Mouse (Mus musculus) kidney, adult 9 months (tissue): ENCODE measurements around the gene H2al1f.
A peak's percentile ranks its signal among the peaks of the same experiment; 100 is the strongest.
"Not testable (repeated sequence)": the region's sequence is repeated elsewhere in the genome, so short reads cannot be mapped to it uniquely, and the experiment has no call there.

Experiments
- DNase-seq: peaks from one replicate; pipeline ENCODE4 v3.0.0; 2022

The H2al1f gene

DNA sequence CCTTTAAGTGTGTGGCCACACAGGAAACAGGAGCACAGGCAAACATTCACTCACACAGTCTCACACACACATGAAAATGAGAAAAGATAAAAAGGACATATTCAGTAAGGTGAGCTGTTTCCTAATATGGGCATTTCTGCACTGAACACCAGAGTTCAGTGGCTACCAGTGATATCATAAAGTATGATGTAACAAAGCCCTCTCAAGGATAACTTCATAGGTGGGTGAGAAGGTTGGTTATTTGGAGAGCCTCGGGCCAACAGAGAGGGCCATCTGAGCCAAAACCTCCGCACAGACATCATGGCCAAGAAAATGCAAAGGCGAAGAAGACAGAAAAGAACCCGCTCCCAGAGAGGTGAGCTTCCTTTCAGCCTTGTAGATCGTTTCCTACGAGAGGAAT is at the start of gene H2al1f:
Gene H2al1f, plus strand, starts transcription at position 301 of the 400 bp plus-strand sequence.
- DNase-seq, result not testable (repeated sequence)

DNA sequence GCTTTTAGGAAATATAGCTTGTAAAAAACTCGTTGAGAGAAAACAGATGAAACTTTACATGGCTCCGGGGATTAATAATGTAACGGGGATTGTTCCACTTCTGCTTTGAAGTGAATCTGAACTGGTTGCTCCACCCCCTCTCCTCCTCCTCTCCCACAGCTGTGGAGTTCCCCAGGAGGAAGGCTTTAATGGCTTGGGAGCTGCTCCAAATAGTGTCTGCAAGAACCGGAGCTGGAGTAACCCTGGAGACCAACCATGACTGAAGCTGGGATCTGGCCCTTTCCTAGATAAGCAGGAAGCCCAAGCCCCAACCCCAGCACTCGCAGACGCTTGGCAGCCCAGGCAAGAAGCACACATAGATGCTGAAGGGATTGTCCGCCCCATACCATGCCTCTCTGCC is 47.2 kb upstream of the H2al1f start:
- peak; percentile 20 for DNase-seq

DNA sequence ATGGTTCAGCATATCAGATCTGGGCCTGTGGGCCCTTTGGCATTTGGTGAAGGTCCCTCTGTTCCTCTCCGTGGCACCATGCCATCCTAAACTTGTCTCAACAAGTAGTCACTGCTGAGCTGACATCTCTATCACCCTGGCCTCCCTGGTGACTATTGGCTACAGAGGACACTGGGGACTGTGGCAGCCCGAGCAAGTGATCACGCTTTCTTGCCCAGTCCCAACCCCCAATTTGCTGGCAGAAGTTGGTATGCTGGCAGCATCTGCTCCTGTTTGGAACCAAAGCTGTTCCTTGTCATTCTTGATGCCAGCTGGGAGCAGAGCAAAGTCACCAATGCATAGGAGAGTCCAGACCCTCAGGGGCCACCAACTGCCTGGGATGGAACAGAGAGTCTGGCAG is 45.9 kb upstream of the H2al1f start:
- DNase-seq, result no peak

DNA sequence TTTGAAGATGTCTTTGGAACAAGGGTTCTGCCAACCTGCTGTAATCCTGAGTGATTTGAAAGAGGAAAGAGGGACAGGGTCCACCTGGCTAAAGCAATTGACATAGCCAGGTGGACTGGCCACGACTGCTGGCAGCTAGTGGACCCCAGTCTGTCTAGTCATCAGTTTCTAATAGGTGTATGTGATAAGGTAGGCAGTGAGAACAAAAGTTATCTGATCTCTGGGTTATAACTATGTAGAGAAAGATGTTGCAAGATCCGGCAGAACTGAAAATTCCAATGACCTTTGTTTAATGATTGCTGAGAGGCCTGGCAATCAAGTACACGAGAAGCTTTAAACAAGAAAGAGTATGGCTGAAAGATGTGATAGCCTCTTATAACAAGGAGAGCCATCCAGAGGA is 41.8 kb upstream of the H2al1f start:
- no peak for DNase-seq

DNA sequence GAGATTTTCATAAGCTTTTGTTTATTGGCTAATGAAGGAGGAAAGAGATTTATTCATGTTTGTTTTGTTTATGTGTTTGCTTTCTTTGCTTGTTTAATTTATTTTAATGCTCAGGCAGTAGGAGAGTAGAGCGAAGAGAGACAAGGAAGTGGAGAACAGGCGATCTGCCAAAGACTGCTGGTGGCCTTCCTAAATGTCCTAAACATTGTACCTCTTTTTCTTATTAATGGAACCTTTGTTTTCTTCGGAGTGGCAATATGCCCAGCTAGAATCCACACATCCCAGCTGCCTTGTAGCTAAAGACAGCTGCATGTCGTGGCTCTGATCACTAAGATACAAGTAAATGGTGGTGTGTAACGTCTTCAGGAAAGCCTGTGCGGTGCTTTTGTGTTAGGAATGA is 37.9 kb upstream of the H2al1f start:
- no peak for DNase-seq

DNA sequence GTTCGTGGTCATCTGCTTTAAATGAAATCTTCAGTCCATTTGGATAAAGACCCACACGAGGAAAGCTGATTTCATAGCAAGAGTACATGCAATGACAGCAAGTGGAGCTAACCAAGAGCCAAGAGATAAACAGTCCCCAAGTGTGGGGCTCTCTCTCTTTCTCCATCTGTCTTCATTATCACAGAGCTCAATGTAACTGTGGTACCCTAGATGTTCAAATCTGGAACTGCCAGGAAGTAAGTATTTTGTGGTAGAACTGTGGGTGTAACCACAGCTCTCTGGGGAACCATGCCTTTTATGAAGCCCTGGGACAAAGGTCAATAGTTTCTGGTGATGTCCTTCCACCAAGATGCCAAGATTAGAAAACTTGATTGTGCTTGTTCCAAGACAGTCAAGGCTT is 34.2 kb upstream of the H2al1f start:
- no peak for DNase-seq

DNA sequence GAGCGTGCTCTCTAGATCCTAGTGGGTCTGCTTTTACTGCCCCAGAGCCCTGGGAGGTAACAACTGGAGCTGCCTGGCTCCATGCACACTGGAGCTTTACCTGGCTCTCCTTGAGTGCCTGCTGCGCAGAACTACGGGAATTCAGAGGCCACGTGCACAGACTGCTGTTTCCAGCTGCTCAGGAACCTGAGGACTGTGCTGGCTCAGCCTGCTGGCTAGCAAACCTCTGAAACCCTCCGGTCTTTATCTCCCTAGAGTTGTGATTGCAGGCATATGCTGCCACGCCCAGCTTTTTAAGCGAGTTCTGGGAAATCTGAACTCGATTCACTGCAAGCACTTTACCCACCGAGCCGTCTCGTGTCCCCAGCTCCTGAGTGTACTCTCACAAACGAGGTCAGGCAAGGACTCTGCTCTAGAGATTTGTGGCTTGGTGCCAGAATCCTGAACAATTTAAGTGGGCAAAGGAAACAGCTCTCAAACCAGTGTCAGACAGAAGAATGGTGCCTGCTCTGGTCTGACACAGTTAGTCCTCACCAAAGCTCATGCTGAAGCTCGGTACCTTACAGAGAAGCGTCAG is 26.6 kb upstream of the H2al1f start:
- DNase-seq, result peak; percentile 9

DNA sequence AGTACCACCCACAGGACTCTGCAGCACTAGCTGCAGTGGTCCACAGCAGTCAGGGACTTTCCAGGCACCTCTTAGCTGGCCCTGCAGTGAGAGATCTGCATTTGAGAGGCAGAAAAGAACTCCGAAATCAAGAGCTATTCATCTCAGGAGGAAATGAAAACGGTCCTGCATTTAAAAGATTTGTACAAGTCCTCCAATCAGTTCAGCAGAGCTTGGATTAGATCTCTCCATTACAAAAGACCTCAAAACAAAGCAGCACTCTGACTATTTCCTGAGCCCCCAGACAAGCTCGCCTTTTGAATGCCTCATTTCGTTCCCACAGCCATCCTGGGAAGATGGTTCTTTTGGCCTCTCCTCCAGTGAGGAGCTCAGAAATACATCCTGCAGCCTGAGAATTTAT is 25.7 kb upstream of the H2al1f start:
- DNase-seq, result no peak

DNA sequence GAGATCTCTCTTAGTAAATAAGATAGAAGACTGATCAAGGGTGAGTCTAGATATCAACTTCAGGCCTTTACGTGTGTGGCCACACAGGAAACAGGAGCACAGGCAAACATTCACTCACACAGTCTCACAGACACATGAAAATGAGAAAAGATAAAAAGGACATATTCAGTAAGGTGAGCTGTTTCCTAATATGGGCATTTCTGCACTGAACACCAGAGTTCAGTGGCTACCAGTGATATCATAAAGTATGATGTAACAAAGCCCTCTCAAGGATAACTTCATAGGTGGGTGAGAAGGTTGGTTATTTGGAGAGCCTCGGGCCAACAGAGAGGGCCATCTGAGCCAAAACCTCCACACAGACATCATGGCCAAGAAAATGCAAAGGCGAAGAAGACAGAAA is 16.0 kb upstream of the H2al1f start, which contains the start of gene H2al1a:
Gene H2al1a, plus strand, starts transcription at position 301 of the 400 bp plus-strand sequence.
- DNase-seq, result not testable (repeated sequence)

DNA sequence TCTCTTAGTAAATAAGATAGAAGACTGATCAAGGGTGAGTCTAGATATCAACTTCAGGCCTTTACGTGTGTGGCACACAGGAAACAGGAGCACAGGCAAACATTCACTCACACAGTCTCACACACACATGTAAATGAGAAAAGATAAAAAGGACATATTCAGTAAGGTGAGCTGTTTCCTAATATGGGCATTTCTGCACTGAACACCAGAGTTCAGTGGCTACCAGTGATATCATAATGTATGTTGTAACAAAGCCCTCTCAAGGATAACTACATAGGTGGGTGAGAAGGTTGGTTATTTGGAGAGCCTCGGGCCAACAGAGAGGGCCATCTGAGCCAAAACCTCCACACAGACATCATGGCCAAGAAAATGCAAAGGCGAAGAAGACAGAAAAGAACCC is 12.8 kb upstream of the H2al1f start, which contains the start of gene H2al1b:
Gene H2al1b, plus strand, starts transcription at position 301 of the 400 bp plus-strand sequence.
- DNase-seq, result not testable (repeated sequence)

DNA sequence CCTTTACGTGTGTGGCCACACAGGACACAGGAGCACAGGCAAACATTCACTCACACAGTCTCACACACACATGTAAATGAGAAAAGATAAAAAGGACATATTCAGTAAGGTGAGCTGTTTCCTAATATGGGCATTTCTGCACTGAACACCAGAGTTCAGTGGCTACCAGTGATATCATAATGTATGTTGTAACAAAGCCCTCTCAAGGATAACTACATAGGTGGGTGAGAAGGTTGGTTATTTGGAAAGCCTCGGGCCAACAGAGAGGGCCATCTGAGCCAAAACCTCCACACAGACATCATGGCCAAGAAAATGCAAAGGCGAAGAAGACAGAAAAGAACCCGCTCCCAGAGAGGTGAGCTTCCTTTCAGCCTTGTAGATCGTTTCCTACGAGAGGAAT is 9.6 kb upstream of the H2al1f start, which contains the start of gene H2al1c:
Gene H2al1c, plus strand, starts transcription at position 301 of the 400 bp plus-strand sequence.
- DNase-seq, result not testable (repeated sequence)

DNA sequence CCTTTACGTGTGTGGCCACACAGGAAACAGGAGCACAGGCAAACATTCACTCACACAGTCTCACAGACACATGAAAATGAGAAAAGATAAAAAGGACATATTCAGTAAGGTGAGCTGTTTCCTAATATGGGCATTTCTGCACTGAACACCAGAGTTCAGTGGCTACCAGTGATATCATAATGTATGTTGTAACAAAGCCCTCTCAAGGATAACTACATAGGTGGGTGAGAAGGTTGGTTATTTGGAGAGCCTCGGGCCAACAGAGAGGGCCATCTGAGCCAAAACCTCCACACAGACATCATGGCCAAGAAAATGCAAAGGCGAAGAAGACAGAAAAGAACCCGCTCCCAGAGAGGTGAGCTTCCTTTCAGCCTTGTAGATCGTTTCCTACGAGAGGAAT is 6.4 kb upstream of the H2al1f start, which contains the start of gene H2al1d:
Gene H2al1d, plus strand, starts transcription at position 301 of the 400 bp plus-strand sequence.
- not testable (repeated sequence) for DNase-seq

DNA sequence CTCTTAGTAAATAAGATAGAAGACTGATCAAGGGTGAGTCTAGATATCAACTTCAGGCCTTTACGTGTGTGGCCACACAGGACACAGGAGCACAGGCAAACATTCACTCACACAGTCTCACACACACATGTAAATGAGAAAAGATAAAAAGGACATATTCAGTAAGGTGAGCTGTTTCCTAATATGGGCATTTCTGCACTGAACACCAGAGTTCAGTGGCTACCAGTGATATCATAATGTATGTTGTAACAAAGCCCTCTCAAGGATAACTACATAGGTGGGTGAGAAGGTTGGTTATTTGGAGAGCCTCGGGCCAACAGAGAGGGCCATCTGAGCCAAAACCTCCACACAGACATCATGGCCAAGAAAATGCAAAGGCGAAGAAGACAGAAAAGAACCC is 3.3 kb upstream of the H2al1f start, which contains the start of gene H2al1e:
Gene H2al1e, plus strand, starts transcription at position 301 of the 400 bp plus-strand sequence.
- DNase-seq, result not testable (repeated sequence)

DNA sequence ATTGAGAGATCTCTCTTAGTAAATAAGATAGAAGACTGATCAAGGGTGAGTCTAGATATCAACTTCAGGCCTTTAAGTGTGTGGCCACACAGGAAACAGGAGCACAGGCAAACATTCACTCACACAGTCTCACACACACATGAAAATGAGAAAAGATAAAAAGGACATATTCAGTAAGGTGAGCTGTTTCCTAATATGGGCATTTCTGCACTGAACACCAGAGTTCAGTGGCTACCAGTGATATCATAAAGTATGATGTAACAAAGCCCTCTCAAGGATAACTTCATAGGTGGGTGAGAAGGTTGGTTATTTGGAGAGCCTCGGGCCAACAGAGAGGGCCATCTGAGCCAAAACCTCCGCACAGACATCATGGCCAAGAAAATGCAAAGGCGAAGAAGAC is 3.0 kb downstream of the H2al1f start, which contains the start of gene H2al1g:
Gene H2al1g, plus strand, starts transcription at position 301 of the 400 bp plus-strand sequence.
- DNase-seq, result not testable (repeated sequence)

DNA sequence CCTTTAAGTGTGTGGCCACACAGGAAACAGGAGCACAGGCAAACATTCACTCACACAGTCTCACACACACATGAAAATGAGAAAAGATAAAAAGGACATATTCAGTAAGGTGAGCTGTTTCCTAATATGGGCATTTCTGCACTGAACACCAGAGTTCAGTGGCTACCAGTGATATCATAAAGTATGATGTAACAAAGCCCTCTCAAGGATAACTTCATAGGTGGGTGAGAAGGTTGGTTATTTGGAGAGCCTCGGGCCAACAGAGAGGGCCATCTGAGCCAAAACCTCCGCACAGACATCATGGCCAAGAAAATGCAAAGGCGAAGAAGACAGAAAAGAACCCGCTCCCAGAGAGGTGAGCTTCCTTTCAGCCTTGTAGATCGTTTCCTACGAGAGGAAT is 6.2 kb downstream of the H2al1f start, which contains the start of gene H2al1h:
Gene H2al1h, plus strand, starts transcription at position 301 of the 400 bp plus-strand sequence.
- not testable (repeated sequence) for DNase-seq

DNA sequence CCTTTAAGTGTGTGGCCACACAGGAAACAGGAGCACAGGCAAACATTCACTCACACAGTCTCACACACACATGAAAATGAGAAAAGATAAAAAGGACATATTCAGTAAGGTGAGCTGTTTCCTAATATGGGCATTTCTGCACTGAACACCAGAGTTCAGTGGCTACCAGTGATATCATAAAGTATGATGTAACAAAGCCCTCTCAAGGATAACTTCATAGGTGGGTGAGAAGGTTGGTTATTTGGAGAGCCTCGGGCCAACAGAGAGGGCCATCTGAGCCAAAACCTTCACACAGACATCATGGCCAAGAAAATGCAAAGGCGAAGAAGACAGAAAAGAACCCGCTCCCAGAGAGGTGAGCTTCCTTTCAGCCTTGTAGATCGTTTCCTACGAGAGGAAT is 9.4 kb downstream of the H2al1f start, which contains the start of gene H2al1i:
Gene H2al1i, plus strand, starts transcription at position 301 of the 400 bp plus-strand sequence.
- not testable (repeated sequence) for DNase-seq

DNA sequence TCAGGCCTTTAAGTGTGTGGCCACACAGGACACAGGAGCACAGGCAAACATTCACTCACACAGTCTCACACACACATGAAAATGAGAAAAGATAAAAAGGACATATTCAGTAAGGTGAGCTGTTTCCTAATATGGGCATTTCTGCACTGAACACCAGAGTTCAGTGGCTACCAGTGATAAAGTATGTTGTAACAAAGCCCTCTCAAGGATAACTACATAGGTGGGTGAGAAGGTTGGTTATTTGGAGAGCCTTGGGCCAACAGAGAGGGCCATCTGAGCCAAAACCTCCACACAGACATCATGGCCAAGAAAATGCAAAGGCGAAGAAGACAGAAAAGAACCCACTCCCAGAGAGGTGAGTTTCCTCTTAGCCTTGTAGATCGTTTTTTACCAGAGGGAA is 12.6 kb downstream of the H2al1f start, which contains the start of gene H2al1j:
Gene H2al1j, plus strand, starts transcription at position 301 of the 400 bp plus-strand sequence.
- not testable (repeated sequence) for DNase-seq

DNA sequence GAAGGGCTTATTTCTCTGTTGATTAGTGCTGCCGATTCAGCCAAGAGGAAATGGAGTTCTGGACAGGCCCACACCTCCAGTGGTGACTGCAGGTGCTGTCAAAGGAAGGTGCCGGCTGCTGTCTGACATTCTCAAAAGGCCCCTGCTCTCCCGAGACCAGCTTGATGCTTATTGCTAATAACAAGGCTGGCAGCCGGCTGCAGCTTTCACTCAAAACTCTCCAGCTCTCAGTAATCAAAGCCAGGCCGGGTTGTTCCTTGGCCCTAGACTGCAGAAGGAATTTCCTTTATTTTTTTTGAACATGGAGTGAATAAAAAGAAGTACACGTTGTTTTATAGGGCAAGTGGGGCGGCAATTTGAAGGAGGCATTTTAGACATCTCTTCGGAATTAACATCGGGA is 30.8 kb downstream of the H2al1f start:
- no peak for DNase-seq

DNA sequence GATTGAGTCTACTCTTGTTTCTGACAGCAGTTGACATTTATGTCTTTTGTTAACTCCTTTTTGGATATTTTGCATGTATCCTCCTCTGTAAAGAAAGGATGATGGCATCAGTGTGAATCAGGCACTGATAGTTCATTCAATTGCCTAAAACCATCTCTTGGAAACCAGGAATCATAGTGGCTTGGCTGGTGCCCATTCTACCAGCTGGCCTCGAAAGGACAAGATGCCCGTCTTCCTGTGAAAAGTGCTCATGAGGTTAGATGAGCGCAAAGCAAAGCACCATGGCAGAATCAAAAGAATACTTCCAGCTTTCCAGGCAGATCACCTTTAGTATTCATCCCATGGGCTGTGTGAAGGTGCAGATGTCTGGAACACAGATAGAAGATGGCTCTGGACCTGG is 31.8 kb downstream of the H2al1f start:
- DNase-seq, result no peak

DNA sequence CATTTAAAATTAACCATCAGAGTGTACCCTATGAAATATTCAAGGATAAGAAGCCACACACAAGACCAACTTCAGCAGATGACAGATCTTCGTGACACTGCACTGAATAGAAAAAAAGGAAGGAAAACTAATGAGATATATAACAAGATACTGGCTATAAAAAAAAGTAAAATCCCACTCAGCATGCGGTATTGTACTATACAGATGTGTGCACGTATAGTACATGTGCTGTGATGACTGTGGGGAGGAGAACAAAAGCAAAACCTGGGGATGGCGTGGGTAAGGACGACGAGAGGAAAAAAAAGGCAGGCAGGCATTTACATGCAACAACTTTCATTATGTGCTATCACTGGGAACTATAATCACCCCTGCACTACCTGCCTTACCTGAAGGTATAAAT is 45.9 kb downstream of the H2al1f start:
- no peak for DNase-seq

DNA sequence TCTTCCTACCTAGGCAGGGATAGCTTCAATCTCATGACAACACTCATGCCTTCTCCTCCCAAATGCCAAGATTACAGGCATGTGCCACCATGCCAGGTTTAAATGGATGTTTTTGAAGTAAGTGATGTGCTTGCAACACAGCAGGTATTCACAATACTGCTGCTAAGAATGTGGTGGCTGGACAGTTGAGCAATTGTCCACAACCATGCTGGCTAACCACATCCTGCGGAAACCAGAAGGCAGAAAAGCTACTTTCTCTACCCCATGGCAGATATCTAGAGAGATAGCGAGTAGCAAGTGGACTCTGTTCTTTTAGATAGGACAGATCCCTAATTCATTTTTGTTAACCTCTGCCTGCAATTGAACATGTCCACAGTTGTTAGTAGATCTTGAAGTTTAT is 46.3 kb downstream of the H2al1f start:
- no peak for DNase-seq

DNA sequence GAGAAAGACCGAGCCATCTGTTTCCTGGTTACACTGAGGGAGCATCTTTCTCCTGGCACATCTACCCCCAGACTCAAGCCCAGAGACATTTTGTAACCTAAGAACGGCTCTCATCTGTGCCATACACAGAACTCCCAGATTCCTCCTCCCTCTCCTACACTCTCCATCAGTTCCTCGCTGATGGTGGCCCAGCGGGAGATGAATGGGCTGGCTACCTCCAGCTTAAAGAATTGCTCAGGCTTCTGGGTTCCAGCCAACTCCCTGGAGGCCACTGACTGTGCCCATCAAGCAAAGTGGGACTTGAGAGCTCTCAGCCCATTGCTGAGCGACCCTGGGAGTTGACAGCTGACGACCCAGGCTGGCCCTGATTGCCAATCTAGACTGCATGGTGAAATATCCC is 48.9 kb downstream of the H2al1f start:
- no peak for DNase-seq
